Mouse (Mus musculus) spleen, postnatal 4 days (tissue): ENCODE measurements around the gene Adssl1.
A peak's percentile ranks its signal among the peaks of the same experiment; 100 is the strongest.

ENCODE experiments used
- DNase-seq, 2 experiments: peaks; one replicate each; pipeline ENCODE4 v3.0.0; 2022; ENCODE audit warnings: low spot score in 2 of 2

Adssl1 gene

GRCm38 (mm10) chr12:112653157-112653824 is 33.4 kb downstream of the Adssl1 start:
- DNase-seq, result peak; percentile 81 to 91

GRCm38 (mm10) chr12:112654076-112654475 is 34.2 kb downstream of the Adssl1 start:
- DNase-seq, result no peak

DNA sequence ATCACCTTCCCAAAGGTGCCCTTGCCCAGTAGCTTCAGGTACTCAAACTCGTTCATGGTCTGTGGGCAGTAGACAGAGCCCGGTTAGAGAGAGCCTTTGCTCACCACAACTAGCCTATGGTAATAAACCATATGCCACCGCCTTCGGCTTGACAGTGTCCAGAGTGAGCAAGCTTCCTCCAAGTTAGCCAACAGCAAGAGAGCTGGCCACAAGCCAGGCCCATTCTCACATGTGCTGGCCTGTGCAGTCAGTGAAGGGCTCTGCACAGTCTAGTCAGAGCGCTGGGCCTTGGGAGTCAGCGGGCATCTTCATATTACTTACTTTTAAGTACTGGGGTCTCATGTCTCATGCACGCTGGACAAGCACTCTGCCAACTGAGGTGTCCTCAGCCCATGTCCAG is 38.8 kb downstream of the Adssl1 start:
- no peak for DNase-seq

GRCm38 (mm10) chr12:112659109-112659508 is 39.3 kb downstream of the Adssl1 start:
- DNase-seq, result peak; percentile 74 to 93

DNA sequence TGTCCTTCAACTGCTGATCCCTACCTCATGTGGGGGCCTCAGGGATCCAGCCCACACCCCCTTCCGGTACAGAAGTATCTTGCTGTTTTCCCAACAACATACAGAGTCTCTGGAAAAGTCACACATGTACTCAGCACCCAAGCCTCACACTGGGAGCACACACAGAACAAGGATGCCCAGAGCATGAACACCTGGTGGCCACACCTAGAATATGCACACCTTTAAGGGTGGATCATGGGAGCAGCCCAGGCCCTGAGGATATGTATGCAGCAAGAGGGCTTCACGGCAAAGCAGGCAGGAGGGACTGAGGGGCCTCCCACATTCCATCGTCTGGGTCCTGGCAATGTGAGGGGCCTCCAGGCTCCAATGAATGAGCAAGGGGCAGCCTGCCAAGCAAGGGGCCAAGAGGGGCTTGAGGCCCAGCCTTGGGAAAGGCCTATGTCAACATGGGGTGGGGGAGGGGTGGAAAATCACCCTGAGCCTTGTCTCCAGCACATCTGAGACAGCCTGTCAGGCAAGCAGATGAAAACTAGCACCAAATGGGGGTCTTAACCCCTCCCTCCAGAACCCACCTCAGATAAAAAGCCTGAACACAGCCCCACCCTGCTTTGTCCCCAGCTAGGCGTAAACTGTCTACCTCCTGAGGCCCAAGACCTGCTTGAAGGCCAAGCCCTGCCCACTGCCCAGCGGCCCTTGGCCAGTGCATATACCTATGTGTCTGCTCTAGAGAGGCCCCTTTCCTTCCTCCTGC is 40.9 kb downstream of the Adssl1 start:
- no peak for DNase-seq

DNA sequence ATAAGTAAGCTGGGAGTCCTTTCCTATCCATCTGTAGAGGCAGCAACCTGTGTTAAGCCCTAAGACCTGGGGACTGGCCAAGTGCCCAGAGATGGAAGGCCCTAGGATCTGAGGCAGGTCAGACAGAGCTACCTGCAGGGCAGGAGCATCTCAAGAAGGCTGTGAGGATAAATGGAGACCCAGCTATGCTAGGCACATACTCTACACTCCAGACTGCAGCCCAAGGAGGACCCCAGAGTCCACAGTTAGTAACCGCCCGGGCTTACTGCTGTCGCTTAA is 41.4 kb downstream of the Adssl1 start:
- DNase-seq, result no peak

- no peak for DNase-seq
Measured at GRCm38 (mm10) chr12:112661851-112662250, 42.0 kb downstream of the Adssl1 start.

DNA sequence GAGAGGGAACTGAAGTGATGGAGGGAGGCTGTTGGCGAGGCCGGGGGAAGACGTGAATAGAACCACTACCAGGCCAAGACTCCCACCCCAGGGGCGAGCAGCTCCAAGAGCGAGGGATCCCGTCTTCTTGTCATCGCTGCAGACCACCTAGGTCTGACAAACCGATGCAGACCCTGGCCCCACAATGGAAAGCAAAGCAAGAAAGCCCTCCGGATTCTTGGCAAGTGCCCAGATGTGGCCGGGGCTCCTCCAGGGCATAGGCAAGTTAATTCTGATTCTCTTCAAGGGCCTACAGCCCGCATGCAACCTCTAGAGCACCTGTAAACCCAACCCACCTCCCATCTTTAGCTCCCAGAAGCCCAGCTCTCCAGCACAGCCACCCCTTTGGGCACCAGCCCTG is 43.5 kb downstream of the Adssl1 start:
- no peak for DNase-seq

DNA sequence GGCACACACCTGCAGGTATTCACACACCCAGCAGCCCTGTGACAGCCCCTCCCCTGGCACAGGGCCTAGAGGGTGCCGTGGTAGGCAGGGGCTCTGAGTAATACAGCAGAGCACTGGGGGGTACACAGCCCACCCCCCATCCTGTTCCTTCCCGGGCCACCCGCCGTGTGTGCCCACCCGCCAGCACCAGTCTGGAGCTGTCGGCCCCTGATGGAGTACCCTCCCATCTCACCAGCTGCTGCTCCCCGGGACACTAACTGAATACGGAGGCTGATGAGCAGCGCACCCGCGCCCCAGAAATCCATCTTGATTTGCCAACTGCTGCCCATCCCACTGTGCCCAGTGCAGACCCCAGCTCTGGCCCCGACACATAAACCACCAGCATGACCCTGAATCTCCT is 43.9 kb downstream of the Adssl1 start:
- DNase-seq, result no peak

GRCm38 (mm10) chr12:112664124-112664523 is 44.3 kb downstream of the Adssl1 start:
- DNase-seq, result no peak

DNA sequence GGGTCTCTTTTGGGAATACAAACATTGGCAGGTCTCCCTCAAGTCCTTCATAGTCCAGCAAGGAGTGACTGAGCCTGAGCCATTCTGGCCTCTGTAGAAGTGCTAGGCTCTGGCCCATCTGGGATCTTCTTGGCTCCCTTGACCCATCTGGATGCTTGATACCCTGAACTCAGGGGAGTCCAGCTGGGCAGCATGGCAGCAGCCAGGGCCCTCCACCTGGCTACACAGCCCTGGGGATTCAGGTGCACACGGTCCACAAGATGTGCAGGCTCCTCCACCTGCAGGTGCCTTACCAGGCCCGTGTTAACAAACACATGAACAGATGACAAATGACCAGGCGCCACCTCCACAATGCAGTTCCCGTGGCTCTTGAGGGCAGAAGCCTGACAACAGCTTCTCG is 44.8 kb downstream of the Adssl1 start:
- DNase-seq, result no peak

- no peak for DNase-seq
Measured at GRCm38 (mm10) chr12:112665445-112665844, 45.6 kb downstream of the Adssl1 start.

GRCm38 (mm10) chr12:112665881-112666544 is 46.2 kb downstream of the Adssl1 start:
- DNase-seq, result no peak

DNA sequence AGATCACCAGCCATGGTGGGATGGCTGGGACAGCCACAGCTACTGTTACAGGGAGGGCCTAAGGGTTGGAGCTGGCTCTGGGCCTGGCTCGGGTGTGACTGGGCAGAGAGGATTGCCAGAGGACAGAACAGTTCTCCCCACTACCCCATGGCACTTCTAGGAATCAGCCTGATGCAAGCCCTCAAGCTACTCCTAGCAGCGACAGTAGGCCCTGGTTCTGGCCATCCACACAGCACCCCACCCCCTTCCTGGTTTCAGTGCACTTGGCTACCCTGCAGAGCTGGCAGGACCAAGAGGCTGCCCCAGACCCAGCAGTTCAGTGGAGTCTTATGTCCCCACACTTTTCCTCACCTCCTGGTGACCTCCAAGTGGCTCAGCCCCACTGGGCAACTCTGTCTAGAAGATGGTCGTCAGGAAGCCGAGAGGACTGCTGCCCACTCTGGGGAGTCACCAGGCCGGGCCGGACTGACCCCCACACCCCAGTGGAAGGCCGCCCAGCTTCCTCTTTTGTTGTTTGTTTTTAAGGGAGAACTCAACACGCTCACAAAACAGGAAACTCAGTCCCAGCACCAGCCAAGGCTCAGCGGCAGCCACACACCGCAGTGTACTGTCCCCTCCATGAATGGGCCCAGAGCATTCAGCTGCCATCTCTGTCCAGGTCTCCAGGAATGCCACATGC is 47.9 kb downstream of the Adssl1 start:
- DNase-seq, result no peak

- DNase-seq, result no peak
Measured at GRCm38 (mm10) chr12:112670718-112671393, 51.0 kb downstream of the Adssl1 start.

DNA sequence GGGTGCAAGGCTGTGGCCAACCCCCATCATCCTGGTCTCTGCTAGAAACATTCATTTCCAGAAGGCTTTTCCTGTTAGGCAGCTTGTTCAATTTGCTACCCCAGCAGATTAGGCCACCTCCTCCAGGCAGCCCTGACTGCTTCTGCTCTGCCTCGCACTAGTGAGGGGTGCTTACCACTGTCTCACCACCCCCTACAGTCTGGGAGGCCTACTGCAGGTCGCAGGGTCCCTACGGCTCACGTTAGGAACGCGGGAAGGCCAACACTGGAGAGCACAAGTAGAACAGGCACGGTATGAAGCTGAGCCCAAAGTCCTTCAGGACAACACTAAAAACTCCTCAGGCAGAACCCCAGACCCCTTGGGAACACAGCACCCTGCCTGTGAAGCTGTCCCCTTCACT is 52.0 kb downstream of the Adssl1 start:
- DNase-seq, result no peak

DNA sequence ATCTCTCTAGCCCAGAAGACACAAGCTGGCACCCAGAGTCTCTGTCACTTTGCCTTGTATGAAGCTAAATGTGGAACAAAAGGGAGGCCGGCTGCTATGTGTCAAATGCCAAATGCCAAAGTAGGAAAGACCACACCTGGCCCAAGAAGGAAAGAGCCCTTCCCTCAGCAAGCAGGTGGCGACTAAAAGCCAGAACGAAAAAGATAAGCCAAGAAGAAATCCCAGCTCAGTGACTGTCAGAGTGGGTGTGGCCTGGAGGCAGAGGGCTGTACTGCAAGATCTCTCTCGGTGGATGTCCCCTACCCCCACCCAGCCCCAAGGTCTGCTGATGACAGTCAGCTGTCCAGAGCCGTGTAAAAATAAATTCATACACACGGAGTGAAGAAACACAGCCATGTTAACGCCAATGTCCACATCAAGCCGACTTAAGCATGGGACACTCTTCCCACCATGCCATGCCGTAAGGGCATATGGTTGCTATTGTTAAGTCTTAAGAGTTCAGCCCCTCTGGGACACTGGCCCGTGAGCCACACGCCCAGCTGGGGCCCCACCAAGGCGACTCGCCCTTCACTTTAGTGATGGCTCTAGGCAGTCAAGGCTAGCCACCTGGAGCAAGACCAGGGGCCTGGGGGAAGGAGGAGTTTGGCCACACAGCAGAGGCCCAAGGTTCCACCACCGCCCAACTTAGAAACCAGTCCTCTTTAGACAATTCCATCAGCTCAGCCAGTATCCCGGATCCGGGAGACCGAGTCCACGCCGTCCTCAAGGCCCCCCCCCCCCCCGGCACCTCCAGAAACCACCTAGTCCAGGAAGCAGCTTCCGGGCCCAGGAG is 53.1 kb downstream of the Adssl1 start:
- peak in 1 of 2 experiments; percentile 73 for DNase-seq

- DNase-seq, result peak; percentile 41 to 78
Measured at GRCm38 (mm10) chr12:112673576-112674091, 53.8 kb downstream of the Adssl1 start.

DNA sequence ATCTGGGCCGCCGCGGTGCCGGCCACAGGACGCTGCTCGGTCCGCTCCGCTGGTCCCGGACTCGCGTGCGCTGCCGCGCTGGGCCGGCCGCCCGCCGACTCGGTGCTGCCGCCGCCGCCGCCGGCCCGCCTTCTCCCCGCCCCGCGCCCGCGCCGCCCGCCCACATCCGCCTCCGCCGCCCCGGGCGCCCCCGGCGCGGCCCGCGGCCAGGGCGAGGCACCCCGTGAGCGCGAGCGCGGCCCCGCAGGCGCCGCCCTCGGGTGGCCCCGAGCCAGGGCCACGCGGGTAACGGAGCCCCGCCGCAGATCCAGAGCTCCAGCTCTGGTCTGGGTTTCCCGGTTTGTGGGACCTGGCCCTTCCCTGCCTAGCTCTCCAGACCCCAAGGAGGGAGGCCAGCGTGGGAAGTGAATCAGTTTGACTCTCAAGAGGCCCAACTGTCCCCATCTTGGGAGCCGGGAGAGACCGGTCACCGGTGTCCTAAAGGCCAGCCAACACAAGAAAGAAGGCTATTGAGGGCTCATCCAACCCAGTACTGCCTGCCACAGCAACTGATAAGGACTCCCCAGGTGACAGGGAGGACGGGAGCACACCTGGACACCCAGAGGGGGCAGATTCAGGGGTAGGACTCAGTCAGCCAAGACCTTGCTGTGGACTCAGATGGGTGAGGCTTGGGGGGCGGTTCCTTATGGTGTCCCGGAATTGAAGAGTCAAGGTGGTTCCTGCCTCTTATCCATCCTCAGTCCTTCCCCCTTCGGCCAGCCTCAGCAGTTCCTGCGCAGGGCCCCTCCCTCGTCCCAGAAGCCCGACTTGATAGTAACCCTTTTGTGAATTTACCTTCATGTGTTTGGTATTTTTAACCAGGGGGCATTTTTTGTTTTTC is 54.5 kb downstream of the Adssl1 start, which contains the start of gene Akt1:
Akt1 (minus strand) TSS at position 753 of the 880 bp plus-strand sequence.
- peak; percentile 55 to 80 for DNase-seq
